Mouse (Mus musculus) neural tube, embryonic 13.5 days (tissue): ENCODE data around the gene Ssc5d. TPM values are rescaled to one million over a fixed set of nuclear protein-coding genes. Genes with fewer than 3 reads are reported as not detected.

Experiments
- ATAC-seq: fragments of 200-750 bp; cut with Nextera tagmentation; 2 replicates; pipeline ENCODE4 v1.8.0; 2017; ENCODE audit warnings: low read depth, mild to moderate bottlenecking, moderate TSS enrichment, moderate library complexity
- H3K27ac ChIP-seq: fragments of 300-500 bp; sonication (generic); replicated peaks from 2 replicates; pipeline ENCODE4 v1.5.1; 2015; ENCODE audit warnings: moderate library complexity, mild to moderate bottlenecking, inconsistent platforms
- H3K27me3 ChIP-seq: fragments of 300-500 bp; sonication (generic); 2 replicates; pipeline ENCODE4 v1.6.1; 2015; ENCODE audit warnings: mild to moderate bottlenecking, inconsistent platforms
- H3K36me3 ChIP-seq: fragments of 300-500 bp; sonication (generic); 2 replicates; pipeline ENCODE4 v1.6.1; 2015; ENCODE audit warnings: mild to moderate bottlenecking, inconsistent platforms
- H3K4me1 ChIP-seq: fragments of 300-500 bp; sonication (generic); replicated peaks from 2 replicates; pipeline ENCODE4 v1.6.1; 2015; ENCODE audit warnings: inconsistent platforms
- H3K4me2 ChIP-seq: fragments of 300-500 bp; sonication (generic); 2 replicates; pipeline ENCODE4 v1.6.1; 2015; ENCODE audit warnings: inconsistent platforms, mild to moderate bottlenecking, moderate library complexity
- H3K4me3 ChIP-seq: fragments of 300-500 bp; sonication (generic); 2 replicates; pipeline ENCODE4 v1.5.1; 2015; ENCODE audit warnings: mild to moderate bottlenecking, inconsistent platforms
- H3K9ac ChIP-seq: fragments of 300-500 bp; sonication (generic); 2 replicates; pipeline ENCODE4 v1.6.1; 2015; ENCODE audit warnings: moderate library complexity, mild to moderate bottlenecking, inconsistent platforms
- H3K9me3 ChIP-seq: fragments of 300-500 bp; sonication (generic); 2 replicates; pipeline ENCODE4 v1.6.1; 2016; ENCODE audit warnings: inconsistent platforms
- WGBS: fragments of 180-500 bp; shearing (Covaris S2); methylation state at CpG from one replicate; pipeline ENCODE4 v1.1.7; 2015; 5-methylcytosine and 5-hydroxymethylcytosine counted together
- polyA plus RNA-seq: library from polyadenylated mRNA; unstranded; fragments of >200 nt; fragmentation: Nextera tagmentation; extraction: Ambion mirVana; gene quantifications from 2 replicates; pipeline ENCODE4 v1.2.1, GENCODE M21; 2015

Gene Ssc5d
- polyA plus RNA-seq, 1 experiment from 2014 or later, result 2.4 TPM

GRCm38 (mm10) chr7:4920976-4921823 lies 4.4 kb upstream of the Ssc5d start:
- Histone ChIP-seq H3K4me1 (peaks cover 78% of the 10 kb centered on the region), H3K9ac (peak overlapping the region; percentile 73)

GRCm38 (mm10) chr7:4921824-4922482 lies 3.6 kb upstream of the Ssc5d start, which contains the start of gene Nat14:
Nat14 (plus strand) TSS chr7:4922028.
- no peaks in the 10 kb centered on the region for H3K9me3 ChIP-seq
- peaks cover 76% of the 10 kb centered on the region for H3K4me1 ChIP-seq
- H3K4me2 ChIP-seq, result peak within 1 kb of the TSS; percentile 95
- WGBS, result 34% methylated on average over 8 of the region's 8 CpGs
- H3K4me3 ChIP-seq, result peak within 1 kb of the TSS; percentile 43
- H3K27ac ChIP-seq, result peak within 1 kb of the TSS; percentile 99
- no peak for ATAC-seq
- no peaks in the 10 kb centered on the region for H3K27me3 ChIP-seq
- peaks cover 40% of the 10 kb centered on the region for H3K36me3 ChIP-seq
- peak within 1 kb of the TSS; percentile 73 for H3K9ac ChIP-seq

More at GRCm38 (mm10) chr7:4920976-4921823, 4.4 kb upstream of the Ssc5d start:
- Histone ChIP-seq H3K4me3 (no peak overlapping the region), H3K9me3 (no peaks in the 10 kb centered on the region), H3K27ac (peak overlapping the region; percentile 99), H3K4me2 (peak overlapping the region; percentile 95; the same call in 1 of the 2 replicates), H3K27me3 (no peaks in the 10 kb centered on the region), H3K36me3 (peaks cover 40% of the 10 kb centered on the region)
- no peak for ATAC-seq
- 63% methylated on average over 23 of the region's 23 CpGs for WGBS

- WGBS, result under 1% methylated on average over 14 of the region's 14 CpGs
- H3K9me3 ChIP-seq, result no peaks in the 10 kb centered on the region
- H3K36me3 ChIP-seq, result peaks cover 39% of the 10 kb centered on the region
- peak overlapping the region; percentile 95 for H3K4me2 ChIP-seq
- peak overlapping the region; percentile 43 for H3K4me3 ChIP-seq
- peak overlapping the region; percentile 99 for H3K27ac ChIP-seq
- peaks cover 76% of the 10 kb centered on the region for H3K4me1 ChIP-seq
- ATAC-seq, result peak; percentile 80
- H3K9ac ChIP-seq, result peak overlapping the region; percentile 73
- H3K27me3 ChIP-seq, result no peaks in the 10 kb centered on the region
Observed at GRCm38 (mm10) chr7:4922508-4922907, 3.1 kb upstream of the Ssc5d start.

GRCm38 (mm10) chr7:4922931-4923565 lies 2.5 kb upstream of the Ssc5d start:
- peak; percentile 67 for ATAC-seq
- H3K4me3 ChIP-seq, result peak overlapping the region; percentile 43
- peak overlapping the region; percentile 99 for H3K27ac ChIP-seq
- peaks cover 33% of the 10 kb centered on the region for H3K36me3 ChIP-seq
- H3K4me1 ChIP-seq, result peaks cover 77% of the 10 kb centered on the region
- WGBS, result 2% methylated on average over 14 of the region's 14 CpGs
- no peaks in the 10 kb centered on the region for H3K27me3 ChIP-seq
- H3K9ac ChIP-seq, result peak overlapping the region; percentile 76
- H3K4me2 ChIP-seq, result peak overlapping the region; percentile 95
- H3K9me3 ChIP-seq, result no peaks in the 10 kb centered on the region

- Histone ChIP-seq H3K27me3 (no peaks in the 10 kb centered on the region), H3K4me1 (peaks cover 76% of the 10 kb centered on the region), H3K36me3 (peaks cover 27% of the 10 kb centered on the region), H3K9ac (peak overlapping the region; percentile 76), H3K4me2 (peak overlapping the region; percentile 95), H3K9me3 (no peaks in the 10 kb centered on the region), H3K27ac (peak overlapping the region; percentile 99), H3K4me3 (peak overlapping the region; percentile 43)
- peak; percentile 4 for ATAC-seq
- 4% methylated on average over 37 of the region's 37 CpGs for WGBS
Observed at GRCm38 (mm10) chr7:4923586-4924364, 1.8 kb upstream of the Ssc5d start.

- WGBS, result 4% methylated on average over 4 of the region's 4 CpGs
- ATAC-seq, result no peak
- Histone ChIP-seq H3K4me1 (peaks cover 76% of the 10 kb centered on the region), H3K27me3 (no peaks in the 10 kb centered on the region), H3K4me3 (peak overlapping the region; percentile 43), H3K4me2 (peak overlapping the region; percentile 95), H3K27ac (peak overlapping the region; percentile 99), H3K36me3 (peaks cover 20% of the 10 kb centered on the region), H3K9me3 (no peaks in the 10 kb centered on the region), H3K9ac (peak overlapping the region; percentile 76)
Observed at GRCm38 (mm10) chr7:4924483-4924882, 1.1 kb upstream of the Ssc5d start.

GRCm38 (mm10) chr7:4924891-4925301 lies 689 bp upstream of the Ssc5d start:
- Histone ChIP-seq H3K27me3 (no peaks in the 10 kb centered on the region), H3K9me3 (no peaks in the 10 kb centered on the region), H3K36me3 (peaks cover 15% of the 10 kb centered on the region), H3K27ac (peak overlapping the region; percentile 99), H3K4me2 (peak overlapping the region; percentile 95), H3K4me1 (peaks cover 76% of the 10 kb centered on the region), H3K9ac (peak overlapping the region; percentile 76), H3K4me3 (no peak overlapping the region)
- no peak for ATAC-seq
- 8% methylated on average over 4 of the region's 4 CpGs for WGBS

- Histone ChIP-seq H3K27me3 (no peaks in the 10 kb centered on the region), H3K9ac (0 out of 2 replicates have a peak overlapping the region, but pooled peaks have one; percentile 4), H3K4me1 (peaks cover 63% of the 10 kb centered on the region), H3K4me2 (no peak overlapping the region), H3K36me3 (no peaks in the 10 kb centered on the region), H3K27ac (no peak overlapping the region), H3K4me3 (no peak overlapping the region), H3K9me3 (no peaks in the 10 kb centered on the region)
- WGBS, result 63% methylated on average over 16 of the region's 16 CpGs
- no peak for ATAC-seq
Observed at GRCm38 (mm10) chr7:4926849-4927248, 1.3 kb downstream of the Ssc5d start.

- H3K9ac ChIP-seq, result no peak overlapping the region; the same call in 1 of the 2 replicates
- ATAC-seq, result no peak
Observed at GRCm38 (mm10) chr7:4927711-4928110, 2.1 kb downstream of the Ssc5d start.

GRCm38 (mm10) chr7:4928323-4928722 lies 2.7 kb downstream of the Ssc5d start:
- no peak overlapping the region for H3K9ac ChIP-seq
- no peaks in the 10 kb centered on the region for H3K9me3 ChIP-seq
- WGBS, result 73% methylated on average over 16 of the region's 17 CpGs
- H3K36me3 ChIP-seq, result no peaks in the 10 kb centered on the region
- no peak overlapping the region for H3K4me3 ChIP-seq
- peaks cover 48% of the 10 kb centered on the region for H3K4me1 ChIP-seq
- H3K27me3 ChIP-seq, result no peaks in the 10 kb centered on the region
- no peak overlapping the region for H3K4me2 ChIP-seq
- no peak for ATAC-seq
- no peak overlapping the region for H3K27ac ChIP-seq

More at GRCm38 (mm10) chr7:4927711-4928110, 2.1 kb downstream of the Ssc5d start:
- Histone ChIP-seq H3K4me1 (peaks cover 54% of the 10 kb centered on the region), H3K4me3 (no peak overlapping the region), H3K4me2 (no peak overlapping the region), H3K36me3 (no peaks in the 10 kb centered on the region), H3K27me3 (no peaks in the 10 kb centered on the region), H3K9me3 (no peaks in the 10 kb centered on the region), H3K27ac (no peak overlapping the region)
- WGBS, result 62% methylated on average over 8 of the region's 8 CpGs

GRCm38 (mm10) chr7:4933103-4933502 lies 7.5 kb downstream of the Ssc5d start:
- H3K9ac ChIP-seq, result no peak overlapping the region
- no peak overlapping the region for H3K4me3 ChIP-seq
- WGBS, result 74% methylated on average over 12 of the region's 12 CpGs
- H3K4me1 ChIP-seq, result peaks cover 2% of the 10 kb centered on the region; the same call in 1 of the 2 replicates
- H3K9me3 ChIP-seq, result peaks cover 5% of the 10 kb centered on the region; the same call in 1 of the 2 replicates
- H3K4me2 ChIP-seq, result no peak overlapping the region
- no peak overlapping the region for H3K27ac ChIP-seq
- no peaks in the 10 kb centered on the region for H3K36me3 ChIP-seq
- no peaks in the 10 kb centered on the region for H3K27me3 ChIP-seq
- ATAC-seq, result no peak
